Mouse (Mus musculus) erythroblast, embryonic 14.5 days (primary cell): ENCODE results near the gene Adnp.

ENCODE experiments used
- GATA1 ChIP-seq: IDR thresholded peaks from 2 replicates; pipeline ENCODE4 v1.6.1; 2012; ENCODE audit warnings: low read length, inconsistent platforms, mixed read lengths
- TAL1 ChIP-seq: IDR thresholded peaks from 3 replicates; pipeline ENCODE4 v1.6.1; 2012; ENCODE audit warnings: low read length, inconsistent platforms, mixed read lengths

- TF ChIP-seq TAL1 (no peak), GATA1 (no peak)
These were observed 49.6 kb upstream of the Adnp start for GRCm38 (mm10) chr2:168256506-168256905.
